ENCODE assay signal across 35 mouse cellular contexts in genomic region chr15:78881828-78882227, GRCm38 (mm10). TPM values are rescaled to one million over a fixed set of nuclear protein-coding genes. Genes with fewer than 3 reads are reported as not detected.
DNase-seq lines count a peak whose midpoint lies in the region; ATAC-seq and TF ChIP-seq lines count a peak whose summit lies in the region.
"Had no signal": no experiment of that assay in that cellular context is flagged by ENCODE, and none has a peak within 500 bp of the region (broad histone marks: within the 10 kb centered on the region; RNA-seq: fewer than 3 reads in every experiment).

No protein-coding gene starts in this region.

- no peak for ATAC-seq in CD4-positive, CD25-positive, alpha-beta regulatory T cell, adult 4 months
- ATAC-seq in lung, postnatal 0 days, result no peak
- ATAC-seq in megakaryocyte, adult 5-6 weeks (ENCODE audit: poor library complexity, severe bottlenecking), result no peak
- ATAC-seq: forebrain, embryonic 15.5 days; midbrain, embryonic 13.5 days had no signal

- H3K9me3 ChIP-seq in lung, postnatal 0 days (ENCODE audit: low read length), result no peaks in the 10 kb centered on the region
- H3K9me3 ChIP-seq: embryonic facial prominence, embryonic 13.5 days; forebrain, embryonic 10.5 days; forebrain, embryonic 15.5 days; heart, embryonic 15.5 days; hindbrain, embryonic 13.5 days; megakaryocyte, embryonic 14.5 days; midbrain, embryonic 13.5 days; neural tube, embryonic 15.5 days; stomach, embryonic 15.5 days had no signal

- peaks cover 54% of the 10 kb centered on the region for H3K36me3 ChIP-seq in lung, postnatal 0 days (ENCODE audit: insufficient read depth, low read length)

- H3K4me3 ChIP-seq in layer of hippocampus, adult 2 months, result no peak overlapping the region
- no peak overlapping the region for H3K4me3 ChIP-seq in lung, postnatal 0 days (ENCODE audit: low read depth, low read length)
- H3K4me3 ChIP-seq: embryonic facial prominence, embryonic 13.5 days; forebrain, embryonic 10.5 days; forebrain, embryonic 15.5 days; gastrocnemius, adult 2 months; heart, embryonic 15.5 days; hindbrain, embryonic 13.5 days; megakaryocyte, embryonic 14.5 days; midbrain, embryonic 13.5 days; neural tube, embryonic 15.5 days; stomach, embryonic 15.5 days had no signal

- H3K4me2 ChIP-seq in lung, postnatal 0 days (replicated peaks; ENCODE audit: low read depth, low read length), result no peak overlapping the region
- H3K4me2 ChIP-seq: embryonic facial prominence, embryonic 13.5 days; forebrain, embryonic 15.5 days; heart, embryonic 15.5 days; hindbrain, embryonic 13.5 days; midbrain, embryonic 13.5 days; neural tube, embryonic 15.5 days; stomach, embryonic 15.5 days had no signal

- H3K27me3 ChIP-seq in lung, postnatal 0 days (replicated peaks; ENCODE audit: insufficient read depth, low read length), result no peaks in the 10 kb centered on the region
- H3K27me3 ChIP-seq: embryonic facial prominence, embryonic 13.5 days; forebrain, embryonic 15.5 days; heart, embryonic 15.5 days; hindbrain, embryonic 13.5 days; megakaryocyte, embryonic 14.5 days; midbrain, embryonic 13.5 days; neural tube, embryonic 15.5 days; stomach, embryonic 15.5 days had no signal

- WGBS in lung, postnatal 0 days, result 82% methylated on average over 3 of the region's 3 CpGs

- H3K27ac ChIP-seq in layer of hippocampus, adult 2 months, result no peak overlapping the region
- no peak overlapping the region for H3K27ac ChIP-seq in lung, postnatal 0 days (ENCODE audit: low read length)
- H3K27ac ChIP-seq: embryonic facial prominence, embryonic 13.5 days; forebrain, embryonic 10.5 days; forebrain, embryonic 15.5 days; gastrocnemius, adult 2 months; heart, embryonic 15.5 days; hindbrain, embryonic 13.5 days; midbrain, embryonic 13.5 days; neural tube, embryonic 15.5 days; stomach, embryonic 15.5 days had no signal

- 0 out of 2 replicates have a peak, but pooled peaks have one; percentile 10 for TF ChIP-seq CTCF in layer of hippocampus, adult 2 months (conservative IDR thresholded peaks at IDR 0.05)
- TF ChIP-seq CTCF in lung, postnatal 0 days (IDR thresholded peaks at IDR 0.05), result peak; percentile 41

- DNase-seq in CD4-positive, CD25-positive, alpha-beta regulatory T cell, adult 2 months (ENCODE audit: low read depth, low spot score), result peak; percentile 28
- DNase-seq in layer of hippocampus, adult 2 months (ENCODE audit: low spot score in 2 of 2), result no peak
- DNase-seq in layer of hippocampus, adult 8-10 months (ENCODE audit: low spot score in 2 of 2), result no peak
- DNase-seq in lung, postnatal 0 days (ENCODE audit: low spot score), result no peak
- DNase-seq in lung, postnatal 10 days, result no peak
- DNase-seq: adrenal gland, postnatal 25 days; cerebellum, adult 18-20 months; cerebellum, postnatal 10 days; gastrocnemius, adult 2 months; heart, postnatal 36 days; kidney, adult 11 months; kidney, postnatal 36 days; layer of hippocampus, postnatal 36 days; left cerebral cortex, postnatal 4 days; lung, adult 18-20 months; lung, postnatal 36 days; retina, postnatal 1 day; right cerebral cortex, postnatal 25 days; thymus, postnatal 14 days had no signal

- no peak overlapping the region for H3K9ac ChIP-seq in lung, postnatal 0 days (replicated peaks; ENCODE audit: low read depth)
- H3K9ac ChIP-seq: embryonic facial prominence, embryonic 13.5 days; forebrain, embryonic 15.5 days; heart, embryonic 15.5 days; hindbrain, embryonic 13.5 days; midbrain, embryonic 13.5 days; neural tube, embryonic 15.5 days; stomach, embryonic 15.5 days had no signal

- H3K4me1 ChIP-seq in lung, postnatal 0 days (ENCODE audit: insufficient read depth, low read depth, low read length), result peaks cover 16% of the 10 kb centered on the region; the same call in 1 of the 2 replicates

- no peak for TF ChIP-seq EP300 in lung, postnatal 0 days (IDR thresholded peaks at IDR 0.05)

RNA-seq across cellular contexts. Expression of gene Gga1, which starts 4.8 kb away (rescaled TPM):
- polyA plus RNA-seq in CD4-positive, CD25-positive, alpha-beta regulatory T cell, adult 4 months (2017; shearing (Covaris generic)), result 10 to 100 TPM; 14.3 to 17.1 TPM
- 10 to 100 TPM; 64.0 to 64.7 TPM for total RNA-seq in layer of hippocampus, adult 2 months (2021)
- total RNA-seq in layer of hippocampus, adult 8-10 months (2022), result 10 to 100 TPM; 59.2 to 63.9 (median 62.6) TPM
- polyA plus RNA-seq in lung, postnatal 0 days (2015; fragmentation: Nextera tagmentation; extraction: Ambion mirVana), result 49.7 and 51.5 TPM in 2 replicates
- total RNA-seq in megakaryocyte, adult 5-6 weeks (2015), result 46.0 and 52.6 TPM in 2 replicates
- 20.8 and 28.9 TPM in 2 replicates for total RNA-seq in megakaryocyte, adult 5-6 weeks (2017)

RNA-seq across cellular contexts. Expression of gene Gm49510, which starts 17.6 kb away (rescaled TPM):
- polyA plus RNA-seq in CD4-positive, CD25-positive, alpha-beta regulatory T cell, adult 4 months (2017; shearing (Covaris generic)), result not detected
- under 1 TPM in 1 of 2 experiments, not detected in 1; 0.27 TPM for total RNA-seq in layer of hippocampus, adult 2 months (2021)
- total RNA-seq in layer of hippocampus, adult 8-10 months (2022), result 1 to 10 TPM in 1 of 4 experiments, under 1 TPM in 2, not detected in 1; 0.34 to 1.2 (median 0.38) TPM
- polyA plus RNA-seq in lung, postnatal 0 days (2015; fragmentation: Nextera tagmentation; extraction: Ambion mirVana), result 0.10 and 0.42 TPM in 2 replicates
- total RNA-seq in megakaryocyte, adult 5-6 weeks (2015), result not detected in 2 replicates
- total RNA-seq in megakaryocyte, adult 5-6 weeks (2017), result 1.1 and 2.0 TPM in 2 replicates
- total RNA-seq: adrenal gland, adult 18-20 months; adrenal gland, postnatal 25 days; common myeloid progenitor, adult 5-6 weeks; heart, postnatal 36 days; left cerebral cortex, postnatal 4 days had no signal
- polyA plus RNA-seq: brain, embryonic 14.5 days; forebrain, embryonic 15.5 days; gonadal fat pad, adult 2 months; heart, embryonic 15.5 days; hindbrain, embryonic 13.5 days; neural tube, embryonic 15.5 days had no signal

RNA-seq across cellular contexts. Expression of gene Sh3bp1, which starts 17.7 kb away (rescaled TPM):
- 10 to 100 TPM; 49.5 to 59.0 TPM for polyA plus RNA-seq in CD4-positive, CD25-positive, alpha-beta regulatory T cell, adult 4 months (2017; shearing (Covaris generic))
- 10 to 100 TPM; 27.7 to 41.8 TPM for total RNA-seq in layer of hippocampus, adult 2 months (2021)
- total RNA-seq in layer of hippocampus, adult 8-10 months (2022), result 10 to 100 TPM; 28.9 to 33.0 (median 31.8) TPM
- polyA plus RNA-seq in lung, postnatal 0 days (2015; fragmentation: Nextera tagmentation; extraction: Ambion mirVana), result 12.7 and 12.8 TPM in 2 replicates
- total RNA-seq in megakaryocyte, adult 5-6 weeks (2015), result 46.5 and 53.3 TPM in 2 replicates
- total RNA-seq in megakaryocyte, adult 5-6 weeks (2017), result 34.0 and 38.2 TPM in 2 replicates

RNA-seq across cellular contexts. Expression of gene Lgals2, which starts 26.5 kb away (rescaled TPM):
- polyA plus RNA-seq in CD4-positive, CD25-positive, alpha-beta regulatory T cell, adult 4 months (2017; shearing (Covaris generic)), result not detected
- total RNA-seq in layer of hippocampus, adult 2 months (2021), result not detected
- not detected for total RNA-seq in layer of hippocampus, adult 8-10 months (2022)
- 1.6 and 2.4 TPM in 2 replicates for polyA plus RNA-seq in lung, postnatal 0 days (2015; fragmentation: Nextera tagmentation; extraction: Ambion mirVana)
- total RNA-seq in megakaryocyte, adult 5-6 weeks (2015), result not detected in 2 replicates
- 0.26 TPM in 1 of 2 replicates, not detected in the other for total RNA-seq in megakaryocyte, adult 5-6 weeks (2017)
- total RNA-seq: adrenal gland, postnatal 25 days; common myeloid progenitor, adult 5-6 weeks; gastrocnemius, adult 2 months; layer of hippocampus, postnatal 36 days; left cerebral cortex, postnatal 4 days; monocyte, adult 5-6 weeks had no signal
- polyA plus RNA-seq: embryonic facial prominence, embryonic 13.5 days; forebrain, embryonic 10.5 days; forebrain, embryonic 15.5 days; hindbrain, embryonic 13.5 days; midbrain, embryonic 13.5 days; neural tube, embryonic 15.5 days had no signal

RNA-seq across cellular contexts. Expression of gene Pdxp, which starts 31.9 kb away (rescaled TPM):
- polyA plus RNA-seq in CD4-positive, CD25-positive, alpha-beta regulatory T cell, adult 4 months (2017; shearing (Covaris generic)), result 1 to 10 TPM; 2.3 to 2.7 TPM
- total RNA-seq in layer of hippocampus, adult 2 months (2021), result 100 to 1,000 TPM; 162 to 172 TPM
- total RNA-seq in layer of hippocampus, adult 8-10 months (2022), result 100 to 1,000 TPM; 140 to 156 (median 148) TPM
- polyA plus RNA-seq in lung, postnatal 0 days (2015; fragmentation: Nextera tagmentation; extraction: Ambion mirVana), result 1.8 and 1.9 TPM in 2 replicates
- 3.5 and 5.1 TPM in 2 replicates for total RNA-seq in megakaryocyte, adult 5-6 weeks (2015)
- 2.1 and 2.6 TPM in 2 replicates for total RNA-seq in megakaryocyte, adult 5-6 weeks (2017)
